In the genomic region with DNA sequence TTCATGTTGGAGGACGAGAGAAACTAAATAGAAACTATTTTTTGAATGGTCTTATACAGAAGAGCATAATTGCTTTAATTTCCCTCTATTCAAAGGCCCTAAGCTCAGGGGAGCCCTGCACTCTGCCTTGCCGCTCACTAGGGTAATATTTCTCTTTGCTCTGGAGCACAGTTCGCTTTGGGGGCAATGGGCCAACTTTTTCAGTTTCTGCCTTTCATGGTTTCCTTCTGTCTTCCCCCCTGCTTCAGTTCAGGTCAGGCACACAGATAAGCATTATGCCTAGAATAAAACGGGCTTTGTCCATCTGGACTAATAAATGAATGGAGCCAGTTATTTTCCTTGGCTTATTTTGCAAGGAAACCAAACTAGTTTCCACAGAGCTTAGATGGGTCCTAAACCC, we compare ENCODE assay signal across 10 mouse cellular contexts. TPM values are rescaled to one million over a fixed set of nuclear protein-coding genes. Genes with fewer than 3 reads are reported as not detected.
A peak's percentile ranks its signal among the peaks of the same experiment; 100 is the strongest.
DNase-seq lines count a peak whose midpoint lies in the region; ATAC-seq lines count a peak whose summit lies in the region.
"Had no signal": no experiment of that assay in that cellular context is flagged by ENCODE, and none has a peak within 500 bp of the region (broad histone marks: within the 10 kb centered on the region; RNA-seq: fewer than 3 reads in every experiment).

No protein-coding gene starts in this region.

- H3K27ac ChIP-seq in limb, embryonic 12.5 days: no peak overlapping the region
- no peak overlapping the region for H3K27ac ChIP-seq in limb, embryonic 10.5 days
- H3K27ac ChIP-seq: liver, embryonic 13.5 days had no signal

- peaks cover 22% of the 10 kb centered on the region for H3K4me1 ChIP-seq in limb, embryonic 12.5 days (replicated peaks)
- H3K4me1 ChIP-seq in limb, embryonic 10.5 days: peaks cover 24% of the 10 kb centered on the region
- H3K4me1 ChIP-seq: liver, embryonic 13.5 days had no signal

- 30% methylated on average over 4 of the region's 4 CpGs for WGBS in limb, embryonic 12.5 days
- 49% methylated on average over 4 of the region's 4 CpGs for WGBS in limb, embryonic 10.5 days

- intact Hi-C loops in heart, postnatal 10 days (cut with DNase I): no loop called here
- intact Hi-C loops in heart, postnatal 25 days (cut with DNase I): no loop called here

- no peak overlapping the region for H3K4me2 ChIP-seq in limb, embryonic 12.5 days
- H3K4me2 ChIP-seq: liver, embryonic 13.5 days had no signal

- H3K9ac ChIP-seq in limb, embryonic 12.5 days (replicated peaks): no peak overlapping the region
- H3K9ac ChIP-seq: liver, embryonic 13.5 days had no signal

- H3K9me3 ChIP-seq in limb, embryonic 12.5 days: no peaks in the 10 kb centered on the region
- no peaks in the 10 kb centered on the region for H3K9me3 ChIP-seq in limb, embryonic 10.5 days (replicated peaks)
- H3K9me3 ChIP-seq: liver, embryonic 13.5 days had no signal

- no peak overlapping the region for H3K4me3 ChIP-seq in limb, embryonic 12.5 days (replicated peaks)
- no peak overlapping the region for H3K4me3 ChIP-seq in limb, embryonic 10.5 days
- H3K4me3 ChIP-seq: liver, embryonic 13.5 days had no signal

- DNase-seq in heart, postnatal 10 days: peak; percentile 14 to 20
- DNase-seq in heart, postnatal 25 days (ENCODE audit: low spot score): no peak
- no peak for DNase-seq in limb, embryonic 10.5 days (ENCODE audit: low spot score)
- peak; percentile 14 to 26 for DNase-seq in kidney, adult 8-10 months
- peak; percentile 49 to 55 for DNase-seq in kidney, postnatal 25 days
- no peak for DNase-seq in lung, postnatal 10 days
- DNase-seq: embryo, embryonic 11 days; liver, embryonic 13.5 days had no signal

- ATAC-seq in limb, embryonic 12.5 days (ENCODE audit: insufficient number of reproducible peaks, insufficient read depth, low FRiP score, low TSS enrichment, low read depth): 0 out of 2 replicates have a peak, but pooled peaks have one; percentile 11
- no peak for ATAC-seq in frontal cortex, adult (ENCODE audit: low TSS enrichment)

- no peaks in the 10 kb centered on the region for H3K36me3 ChIP-seq in limb, embryonic 12.5 days
- no peaks in the 10 kb centered on the region for H3K36me3 ChIP-seq in limb, embryonic 10.5 days
- H3K36me3 ChIP-seq: liver, embryonic 13.5 days had no signal

- no peaks in the 10 kb centered on the region for H3K27me3 ChIP-seq in limb, embryonic 12.5 days
- H3K27me3 ChIP-seq in limb, embryonic 10.5 days (ENCODE audit: low read depth, poor library complexity, severe bottlenecking): no peaks in the 10 kb centered on the region
- H3K27me3 ChIP-seq: liver, embryonic 13.5 days had no signal

RNA-seq across cellular contexts. Expression of a gene that starts 21.7 kb away (rescaled TPM):
- total RNA-seq in heart, postnatal 10 days (2021): not detected
- total RNA-seq in heart, postnatal 25 days (2021): not detected
- 2.5 and 3.4 TPM in 2 replicates for polyA plus RNA-seq in limb, embryonic 12.5 days (2016; fragmentation: Nextera tagmentation; extraction: Ambion mirVana)
- 0.50 and 1.6 TPM in 2 replicates for polyA plus RNA-seq in limb, embryonic 10.5 days (2016; fragmentation: Nextera tagmentation; extraction: Ambion mirVana)

Comparison
In these comparisons a context has a peak if more than half of its experiments do, and no peak if none do; other contexts are left out.
1. DNase-seq: peak in heart, postnatal 10 days (2 of 2), kidney, adult 8-10 months (2 of 2) and kidney, postnatal 25 days (2 of 2); none in heart, postnatal 25 days (single experiment), limb, embryonic 10.5 days (single experiment) and lung, postnatal 10 days (single experiment).